Comparison of ENCODE assay signal across 9 mouse cellular contexts in genomic region chr11:83927097-83927496, GRCm38 (mm10). TPM values are rescaled to one million over a fixed set of nuclear protein-coding genes. Genes with fewer than 3 reads are reported as not detected.
DNase-seq lines count a peak whose midpoint lies in the region; ATAC-seq and TF ChIP-seq lines count a peak whose summit lies in the region.
"Had no signal": no experiment of that assay in that cellular context is flagged by ENCODE, and none has a peak within 500 bp of the region (broad histone marks: within the 10 kb centered on the region; RNA-seq: fewer than 3 reads in every experiment).

No protein-coding gene starts in this region.

- peak; percentile 16 to 57 for DNase-seq in adrenal gland, adult (ENCODE audit: inconsistent age in 2 of 2, low spot score in 1 of 2)
- DNase-seq in adrenal gland, postnatal 4 days (ENCODE audit: low spot score in 2 of 2): no peak
- peak; percentile 42 for DNase-seq in liver, adult 2 months (ENCODE audit: extremely low read depth, low read depth, low spot score)
- no peak for DNase-seq in brain, embryonic 14.5 days (ENCODE audit: low read depth)
- DNase-seq in mesoderm, embryonic 11.5 days (ENCODE audit: low read depth, low spot score): peak; percentile 27
- no peak for DNase-seq in layer of hippocampus, adult 11-12 months (ENCODE audit: low spot score)
- DNase-seq in layer of hippocampus, postnatal 36 days: no peak
- DNase-seq: liver, embryonic 13.5 days had no signal

- no peak overlapping the region for H3K4me2 ChIP-seq in liver, embryonic 12.5 days
- H3K4me2 ChIP-seq: liver, embryonic 13.5 days had no signal

- H3K36me3 ChIP-seq in liver, adult 2 months (ENCODE audit: control insufficient read depth, insufficient read depth, low read length): no peaks in the 10 kb centered on the region
- no peaks in the 10 kb centered on the region for H3K36me3 ChIP-seq in liver, embryonic 12.5 days
- H3K36me3 ChIP-seq: liver, embryonic 13.5 days had no signal

- H3K9me3 ChIP-seq in liver, embryonic 12.5 days (replicated peaks): no peaks in the 10 kb centered on the region
- H3K9me3 ChIP-seq: liver, embryonic 13.5 days had no signal

- TF ChIP-seq POLR2A in liver, adult 2 months (IDR thresholded peaks at IDR 0.05; ENCODE audit: extremely low read depth, insufficient read depth, low read length): no peak
- TF ChIP-seq POLR2A in brain, embryonic 14.5 days (IDR thresholded peaks at IDR 0.05; ENCODE audit: borderline replicate concordance, extremely low read depth, insufficient read depth, insufficient read length, poor library complexity, severe bottlenecking): no peak

- H3K27ac ChIP-seq in liver, adult 2 months (replicated peaks; ENCODE audit: insufficient read depth, low read depth, low read length): no peak overlapping the region
- H3K27ac ChIP-seq in liver, embryonic 12.5 days: no peak overlapping the region
- H3K27ac ChIP-seq: liver, embryonic 13.5 days had no signal

- 71% methylated on average over 3 of the region's 3 CpGs for WGBS in liver, adult 2 months
- 44% methylated on average over 3 of the region's 3 CpGs for WGBS in liver, embryonic 12.5 days (ENCODE audit: insufficient replicate concordance)

- TF ChIP-seq CTCF in liver, adult 2 months (IDR thresholded peaks at IDR 0.05; ENCODE audit: low read depth, low read length): peak; percentile 86
- peak; percentile 58; the same call in 1 of the 2 replicates for TF ChIP-seq CTCF in brain, embryonic 14.5 days (IDR thresholded peaks at IDR 0.05; ENCODE audit: borderline replicate concordance, extremely low read depth, insufficient read depth, insufficient read length)

- ATAC-seq in liver, embryonic 12.5 days: no peak

- H3K79me2 ChIP-seq in liver, adult 2 months (ENCODE audit: control insufficient read depth, insufficient read depth, low read length): no peaks in the 10 kb centered on the region

- H3K4me3 ChIP-seq in liver, adult 2 months (ENCODE audit: insufficient read depth, low read depth, low read length): no peak overlapping the region
- H3K4me3 ChIP-seq in liver, embryonic 12.5 days: no peak overlapping the region
- H3K4me3 ChIP-seq: liver, embryonic 13.5 days had no signal

- H3K4me1 ChIP-seq in liver, adult 2 months (ENCODE audit: control insufficient read depth, insufficient read depth, low read length): peaks cover 5% of the 10 kb centered on the region; the same call in 1 of the 2 replicates
- H3K4me1 ChIP-seq in liver, embryonic 12.5 days: no peaks in the 10 kb centered on the region

- H3K27me3 ChIP-seq in liver, adult 2 months (ENCODE audit: control insufficient read depth, insufficient read depth, low read length): no peaks in the 10 kb centered on the region
- H3K27me3 ChIP-seq in liver, embryonic 12.5 days (replicated peaks): no peaks in the 10 kb centered on the region

- no peak overlapping the region for H3K9ac ChIP-seq in liver, adult 2 months (ENCODE audit: low read depth, low read length)
- no peak overlapping the region for H3K9ac ChIP-seq in liver, embryonic 12.5 days
- H3K9ac ChIP-seq: liver, embryonic 13.5 days had no signal

RNA-seq across cellular contexts. Expression of gene Ddx52, which starts 14.8 kb away (rescaled TPM):
- total RNA-seq in adrenal gland, postnatal 4 days (2021): 10 to 100 TPM; 23.9 to 26.3 TPM
- total RNA-seq in liver, adult 2 months (2014; rRNA removed): 10.4 and 12.0 TPM in 2 replicates
- 2.5 and 2.7 TPM in 2 replicates for polyA plus RNA-seq in liver, adult 2 months (2012; rRNA removed)
- polyA plus RNA-seq in liver, embryonic 12.5 days (2016; fragmentation: Nextera tagmentation; extraction: Ambion mirVana): 24.3 and 27.4 TPM in 2 replicates
- 18.2 and 19.0 TPM in 2 replicates for polyA plus RNA-seq in brain, embryonic 14.5 days (2012; rRNA removed)
- 10 to 100 TPM; 13.8 to 14.2 TPM for total RNA-seq in layer of hippocampus, postnatal 36 days (2021)

RNA-seq across cellular contexts. Expression of gene Synrg, which starts 37.1 kb away (rescaled TPM):
- 10 to 100 TPM; 40.6 to 46.0 TPM for total RNA-seq in adrenal gland, postnatal 4 days (2021)
- 6.5 and 7.7 TPM in 2 replicates for total RNA-seq in liver, adult 2 months (2014; rRNA removed)
- polyA plus RNA-seq in liver, adult 2 months (2012; rRNA removed): 6.8 and 9.1 TPM in 2 replicates
- 10.2 and 11.2 TPM in 2 replicates for polyA plus RNA-seq in liver, embryonic 12.5 days (2016; fragmentation: Nextera tagmentation; extraction: Ambion mirVana)
- polyA plus RNA-seq in brain, embryonic 14.5 days (2012; rRNA removed): 25.0 and 36.8 TPM in 2 replicates
- total RNA-seq in layer of hippocampus, postnatal 36 days (2021): 10 to 100 TPM; 64.5 to 72.8 TPM

Comparison
In these comparisons a context has a peak if more than half of its experiments do, and no peak if none do; other contexts are left out.
1. DNase-seq: peak in adrenal gland, adult (2 of 2), liver, adult 2 months (single experiment) and mesoderm, embryonic 11.5 days (single experiment); none in adrenal gland, postnatal 4 days (0 of 2), brain, embryonic 14.5 days (single experiment), layer of hippocampus, adult 11-12 months (single experiment) and layer of hippocampus, postnatal 36 days (0 of 2).